Mouse (Mus musculus) kidney, postnatal 4 days (tissue): Measurements from ENCODE around the gene Adam6a.
"Not testable (repeated sequence)": the region's sequence is repeated elsewhere in the genome, so short reads cannot be mapped to it uniquely, and the experiment has no call there.

Experiments used
- DNase-seq, 2 experiments: peaks; one replicate each; pipeline ENCODE4 v3.0.0; 2021; ENCODE audit warnings: mixed read lengths in 2 of 2

The Adam6a gene

GRCm38 (mm10) chr12:113543608-113544007, at the start of gene Adam6a:
Gene Adam6a (plus strand): TSS chr12:113543908.
- DNase-seq: not testable (repeated sequence)

DNA sequence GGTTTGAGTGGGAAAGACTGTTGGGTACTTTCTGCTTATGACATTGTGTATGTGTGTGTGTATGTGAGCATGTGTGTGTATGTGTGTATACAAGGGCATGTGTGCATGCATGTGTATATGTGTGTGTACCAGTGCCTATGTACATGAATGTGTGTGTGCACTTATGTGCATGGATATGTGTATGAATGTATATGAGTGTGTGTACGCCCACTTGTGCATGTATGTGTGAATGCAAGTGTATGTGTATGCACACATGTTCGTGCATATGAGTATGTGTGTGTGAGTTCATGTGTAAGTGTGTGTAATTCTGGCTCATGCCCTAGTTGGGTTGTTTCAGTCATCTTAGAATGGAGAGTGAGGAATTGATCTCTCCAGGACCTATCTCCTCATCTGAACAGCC, 17.8 kb upstream of the Adam6a start:
- DNase-seq: no peak

GRCm38 (mm10) chr12:113578241-113578640, 34.5 kb downstream of the Adam6a start:
- DNase-seq: peak; percentile 61 to 63

GRCm38 (mm10) chr12:113588001-113588400, 44.3 kb downstream of the Adam6a start:
- DNase-seq: peak in 1 of 2 experiments; percentile 4
